Mouse (Mus musculus): ENCODE measurements around the gene 4930404N11Rik.

4930404N11Rik gene

GRCm38 (mm10) chr10:81354738-81355477 lies 10.7 kb downstream of the 4930404N11Rik start:
- peak; percentile 38 for DNase-seq

- DNase-seq, result peak; percentile 50
Measured at GRCm38 (mm10) chr10:81351678-81352291, 13.8 kb downstream of the 4930404N11Rik start.

GRCm38 (mm10) chr10:81350351-81351063 lies 15.1 kb downstream of the 4930404N11Rik start, which contains the start of gene Hmg20b:
Gene Hmg20b, minus strand, starts transcription at chr10:81350480.
- peak; percentile 99 for DNase-seq

DNA sequence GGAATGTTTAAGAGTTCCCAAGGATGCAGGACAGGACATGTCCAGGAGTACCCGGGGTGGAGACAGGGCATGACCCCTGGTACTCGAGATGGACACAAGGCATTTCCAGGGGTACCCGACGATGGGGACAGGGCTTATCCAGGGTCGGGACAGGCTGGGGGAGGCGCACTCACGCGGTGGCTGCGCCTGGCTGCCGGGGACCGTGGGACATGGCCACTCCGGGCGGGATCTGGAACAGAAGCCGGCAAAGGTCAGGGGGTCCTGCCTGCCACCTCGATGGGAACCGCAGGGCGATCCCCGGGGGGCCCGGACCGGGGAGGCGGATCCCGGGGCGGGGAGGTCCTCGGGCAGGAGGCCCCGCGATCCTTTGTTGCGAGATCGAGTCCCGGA lies 15.7 kb downstream of the 4930404N11Rik start:
- no peak for DNase-seq

DNA sequence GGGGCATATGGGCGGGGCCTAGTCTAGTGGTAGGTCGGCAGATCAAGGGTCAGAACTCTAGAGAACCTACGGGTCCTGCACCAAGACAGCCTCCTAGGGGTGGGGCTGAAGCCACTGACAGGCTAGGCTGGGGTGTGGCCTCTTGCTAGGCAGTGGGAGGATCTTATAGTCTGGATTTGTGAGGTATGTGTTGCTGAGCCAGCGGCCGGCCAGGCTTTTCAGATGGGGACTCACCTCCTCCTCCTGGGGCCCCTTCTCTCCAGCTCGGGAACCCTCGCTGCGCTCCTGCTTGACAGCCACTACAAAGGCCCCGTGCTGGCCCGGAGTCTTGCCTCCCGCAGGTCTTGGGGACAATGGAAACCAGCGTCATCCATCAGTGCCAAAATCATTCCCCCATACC lies 16.5 kb downstream of the 4930404N11Rik start:
- DNase-seq, result no peak

GRCm38 (mm10) chr10:81346453-81347067 lies 19.1 kb downstream of the 4930404N11Rik start:
- DNase-seq, result peak; percentile 46

GRCm38 (mm10) chr10:81345162-81345534 lies 20.5 kb downstream of the 4930404N11Rik start:
- DNase-seq, result peak; percentile 35

DNA sequence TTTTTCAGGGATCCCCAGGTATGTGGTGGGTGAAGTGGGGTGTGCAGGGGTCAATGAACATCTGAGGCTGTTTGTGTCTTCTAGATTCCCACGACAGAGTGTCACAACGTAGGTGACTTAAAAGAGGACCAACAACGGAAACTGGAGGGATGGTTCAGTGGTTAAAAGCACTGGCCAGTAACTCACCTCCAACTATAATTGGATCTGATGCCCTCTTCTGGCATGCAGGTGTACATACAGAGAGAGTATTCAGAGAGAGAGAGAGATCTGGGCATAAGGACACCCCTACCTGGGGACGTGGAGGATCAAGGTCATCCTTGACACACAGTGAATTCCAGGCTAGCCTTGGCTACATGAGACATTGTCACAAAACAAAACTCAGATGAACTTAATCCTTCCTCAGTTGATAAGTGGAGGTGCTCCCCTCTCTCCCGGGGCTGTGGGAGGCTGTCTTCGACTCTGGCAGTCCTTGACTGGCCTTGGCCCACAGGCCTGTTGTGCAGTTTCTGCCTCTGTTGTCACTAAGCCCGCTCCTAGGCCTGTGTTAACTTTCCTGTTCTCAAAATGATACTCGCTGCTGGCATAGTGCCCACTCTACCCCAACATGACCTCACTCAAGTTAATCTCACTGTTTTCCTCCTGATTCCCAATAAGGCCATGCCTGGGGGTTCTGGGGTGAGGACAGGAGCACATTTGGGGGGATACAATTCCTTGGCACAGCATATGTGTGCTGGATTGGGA lies 21.0 kb downstream of the 4930404N11Rik start:
- peak; percentile 36 for DNase-seq

DNA sequence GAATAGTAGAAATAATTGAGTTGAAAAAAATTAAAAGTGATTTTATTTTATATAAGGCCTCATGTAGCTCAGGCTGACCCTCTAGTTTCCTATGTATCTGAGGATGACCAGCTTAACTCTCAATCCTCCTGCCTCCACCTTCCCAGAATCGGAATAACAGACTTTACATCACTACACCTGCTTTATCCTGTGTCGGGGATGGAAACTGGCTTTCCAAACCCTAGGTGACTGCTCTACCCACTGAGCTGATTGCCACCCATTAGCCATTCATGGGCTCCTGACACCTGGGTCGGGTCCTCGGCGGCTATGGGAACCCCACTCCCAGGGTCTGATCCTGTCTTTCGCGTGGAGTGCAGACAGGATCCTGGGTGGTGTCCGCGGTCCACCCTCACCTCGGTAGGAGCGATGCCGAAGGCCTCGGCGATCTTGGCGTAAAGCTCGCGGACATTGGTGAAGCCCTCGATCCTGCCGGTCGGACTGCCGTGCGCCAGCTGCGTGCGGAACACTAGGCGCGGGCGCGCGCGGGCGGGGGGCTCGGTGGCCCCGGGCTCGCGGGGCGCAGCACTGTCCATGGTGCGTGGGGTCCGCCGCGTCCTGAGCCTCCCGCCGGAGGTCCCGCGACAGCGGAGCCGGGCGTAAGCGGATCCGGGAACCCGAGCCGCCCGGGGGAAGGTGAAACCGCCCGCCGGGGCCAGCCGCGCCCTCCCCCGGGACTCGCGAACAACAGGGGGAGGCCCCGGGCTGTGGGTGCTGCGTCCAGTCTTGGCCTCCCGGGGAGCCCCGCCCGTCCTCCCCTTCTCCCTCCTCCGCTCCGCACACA lies 22.7 kb downstream of the 4930404N11Rik start, which contains the start of gene Gipc3:
Gene Gipc3 (minus strand): TSS at position 581 of the 820 bp plus-strand sequence.
- DNase-seq, result no peak

DNA sequence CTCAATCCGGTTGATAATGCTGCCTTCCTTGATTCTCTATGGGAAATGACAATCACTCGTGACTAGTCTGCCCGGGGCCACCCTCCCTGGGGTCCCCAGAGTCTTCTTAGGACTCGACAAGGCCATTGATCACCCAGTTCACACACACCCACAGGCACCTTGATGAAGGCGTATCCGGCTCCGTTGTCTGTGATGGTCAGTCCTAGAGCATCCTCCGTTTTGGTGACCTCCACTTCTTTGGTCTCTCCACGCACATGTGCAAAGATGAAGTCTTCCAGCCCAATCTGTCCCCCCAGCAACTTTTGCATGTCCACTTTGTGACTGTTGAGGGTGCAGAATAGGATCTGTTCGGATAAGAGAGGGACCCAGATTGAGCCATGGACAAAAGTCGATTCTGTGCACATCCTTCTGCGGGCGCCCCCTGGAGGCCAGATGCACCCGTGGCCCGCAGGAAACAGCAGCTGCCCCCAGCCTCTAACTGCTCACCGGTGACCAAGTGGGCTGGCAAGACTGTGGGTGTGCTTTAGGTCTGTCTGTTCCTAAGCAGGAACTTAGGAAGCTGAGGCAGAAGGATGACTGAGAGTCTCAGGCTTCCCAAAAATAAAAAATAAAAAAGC lies 24.2 kb downstream of the 4930404N11Rik start:
- DNase-seq, result peak; percentile 51

DNA sequence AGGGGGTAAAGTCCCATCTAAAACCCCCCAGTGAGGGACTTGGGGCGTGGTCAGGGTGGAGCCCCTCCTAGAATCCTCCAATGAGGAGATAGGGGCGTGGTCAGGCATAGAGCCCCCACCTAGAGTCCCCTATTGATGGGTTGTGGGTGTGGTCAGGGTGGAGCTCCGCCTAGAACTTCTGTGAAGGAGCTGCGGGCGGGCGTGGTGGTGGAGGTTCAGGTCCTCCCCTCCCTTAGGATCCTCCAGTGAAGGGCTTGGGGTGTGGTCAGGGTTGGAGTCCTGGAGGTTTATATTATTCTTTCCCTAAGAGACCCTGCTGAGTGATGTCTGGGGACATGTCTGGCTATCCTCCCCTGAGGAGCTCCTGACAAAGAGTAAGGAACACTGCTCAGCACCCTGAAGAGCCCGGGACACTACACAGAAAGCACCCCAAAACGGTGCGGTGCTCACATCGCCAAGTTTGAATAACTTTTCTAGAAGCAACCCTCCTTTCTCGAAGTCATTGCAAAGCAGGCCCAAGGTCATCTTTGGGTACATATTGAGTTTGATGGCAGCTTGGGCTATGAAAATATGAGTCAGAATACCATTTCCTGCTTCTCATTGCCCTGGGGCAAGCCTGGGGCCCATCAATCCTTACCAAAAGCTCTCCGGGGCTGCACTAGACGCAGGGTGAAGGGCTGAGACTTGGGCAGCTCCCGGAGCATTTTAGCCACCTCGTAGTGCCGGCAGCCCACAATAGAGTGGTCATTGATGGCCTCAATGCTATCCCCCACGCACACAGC lies 24.9 kb downstream of the 4930404N11Rik start:
- peak; percentile 40 for DNase-seq

GRCm38 (mm10) chr10:81336558-81336957 lies 29.1 kb downstream of the 4930404N11Rik start:
- no peak for DNase-seq

DNA sequence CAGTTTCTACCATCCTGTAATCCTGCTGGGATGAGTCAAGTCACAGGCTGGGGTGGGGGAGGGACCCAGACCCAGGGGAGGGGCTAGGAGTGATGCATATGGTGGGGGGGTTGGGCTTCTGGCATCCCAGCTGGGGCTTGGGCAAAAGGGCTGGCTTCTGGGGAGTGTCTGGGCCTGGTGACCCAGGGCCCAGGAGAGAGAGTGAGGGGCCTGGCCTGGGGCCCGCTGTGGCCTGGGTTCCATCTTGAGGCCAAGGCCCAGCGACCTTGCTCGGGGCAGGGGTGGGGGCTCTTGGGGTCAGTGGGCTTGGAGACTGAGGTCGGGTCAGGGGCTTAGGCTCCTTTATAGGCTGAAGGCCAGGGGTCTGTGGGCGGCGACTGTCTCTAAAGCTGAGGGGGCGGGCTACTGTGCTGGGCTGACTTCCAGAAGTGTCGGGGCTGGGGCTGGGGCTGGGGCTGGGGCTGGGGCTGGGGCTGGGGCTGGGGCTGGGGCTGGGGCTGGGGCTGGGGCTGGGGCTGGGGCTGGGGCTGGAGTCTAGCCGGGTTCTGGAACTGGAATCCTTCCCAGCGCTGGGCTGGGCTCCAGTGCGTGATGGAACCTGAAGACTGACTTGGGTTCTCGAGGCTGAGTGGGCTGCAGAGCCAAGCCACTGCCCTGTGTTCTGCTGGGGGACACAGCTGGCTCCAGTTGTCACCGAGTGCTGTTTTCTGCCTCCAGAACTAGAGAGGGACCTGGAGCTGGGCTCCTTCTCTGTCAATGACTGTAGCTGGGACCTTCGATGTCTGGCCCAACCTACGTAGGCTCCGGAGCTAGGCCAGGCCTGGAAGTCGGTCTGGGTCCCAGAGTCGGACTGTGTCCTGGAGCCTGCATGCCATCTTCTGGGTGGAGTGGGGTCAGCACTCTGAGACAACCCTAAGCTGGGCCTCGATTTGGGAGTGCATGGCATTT lies 29.9 kb downstream of the 4930404N11Rik start:
- no peak for DNase-seq

DNA sequence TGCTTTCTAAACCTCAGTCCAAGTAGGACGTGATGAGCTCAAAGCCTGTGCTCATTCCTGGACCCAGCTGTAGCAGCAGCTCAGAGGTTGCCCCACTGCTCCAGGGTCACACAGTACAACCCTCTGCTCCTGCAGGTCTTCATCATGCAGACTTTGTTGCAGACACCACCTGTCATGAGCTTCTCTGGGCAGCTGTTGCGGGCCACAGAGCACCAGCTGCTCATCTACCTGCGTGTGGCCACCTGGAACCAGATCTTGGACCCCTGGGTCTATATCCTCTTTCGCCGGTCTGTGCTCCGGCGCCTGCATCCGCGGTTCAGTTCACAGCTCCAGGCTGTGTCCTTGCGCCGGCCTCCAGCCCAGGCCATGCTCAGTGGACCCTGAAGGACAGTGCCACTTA lies 31.3 kb downstream of the 4930404N11Rik start:
- no peak for DNase-seq

DNA sequence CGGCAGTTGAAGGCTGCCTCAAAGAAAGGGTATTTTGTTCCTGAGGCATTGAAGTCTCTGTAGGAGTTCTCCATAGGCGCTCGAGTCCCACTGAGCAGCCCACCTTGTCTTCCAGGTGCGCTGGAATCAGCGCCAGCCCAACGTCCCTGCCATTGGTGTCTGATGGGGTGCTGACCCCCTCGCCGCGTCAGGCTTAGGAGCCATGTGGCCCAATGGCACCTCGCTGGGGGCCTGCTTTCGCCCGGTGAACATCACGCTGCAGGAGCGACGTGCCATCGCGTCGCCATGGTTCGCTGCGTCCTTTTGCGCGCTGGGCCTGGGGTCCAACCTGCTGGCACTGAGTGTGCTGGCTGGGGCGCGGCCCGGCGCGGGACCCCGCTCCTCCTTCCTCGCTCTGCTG lies 33.3 kb downstream of the 4930404N11Rik start:
- DNase-seq, result no peak

- DNase-seq, result no peak
Measured at GRCm38 (mm10) chr10:81330007-81330406, 35.6 kb downstream of the 4930404N11Rik start.

GRCm38 (mm10) chr10:81329194-81329975 lies 36.2 kb downstream of the 4930404N11Rik start:
- DNase-seq, result no peak

GRCm38 (mm10) chr10:81328386-81328785 lies 37.2 kb downstream of the 4930404N11Rik start, which contains the start of gene Tbxa2r:
Gene Tbxa2r, plus strand, starts transcription at chr10:81328731.
- DNase-seq, result no peak
